Mouse (Mus musculus): ENCODE results near the gene Lrrc8e. TPM values are rescaled to one million over a fixed set of nuclear protein-coding genes. Genes with fewer than 3 reads are reported as not detected.
A peak's percentile ranks its signal among the peaks of the same experiment; 100 is the strongest.

The Lrrc8e gene
- polyA plus RNA-seq, 1 experiment from 2014 or later = 0.11 TPM

- H3K9me3 ChIP-seq (ENCODE audit: low read length) = no peaks in the 10 kb centered on the region
- TF ChIP-seq CTCF (IDR thresholded peaks at IDR 0.05; ENCODE audit: low read depth) (no peak), EP300 (IDR thresholded peaks at IDR 0.05; ENCODE audit: low read depth) (no peak)
- no peak overlapping the region for H3K27ac ChIP-seq (ENCODE audit: low read depth)
- ATAC-seq (no peak), DNase-seq (no peak)
- H3K27me3 ChIP-seq (ENCODE audit: insufficient read depth, low read length) = no peaks in the 10 kb centered on the region
- H3K9ac ChIP-seq (replicated peaks) = no peak overlapping the region
- H3K4me1 ChIP-seq (ENCODE audit: insufficient read depth) = peaks cover 4% of the 10 kb centered on the region
- H3K4me3 ChIP-seq (ENCODE audit: low read depth, low read length) = no peak overlapping the region
- H3K4me2 ChIP-seq (ENCODE audit: low read depth, low read length) = no peak overlapping the region
- WGBS (ENCODE audit: insufficient replicate concordance) = 92% methylated on average over 6 of the region's 6 CpGs
- H3K36me3 ChIP-seq (replicated peaks; ENCODE audit: insufficient read depth, low read length) = peaks cover 82% of the 10 kb centered on the region
These were observed 43.0 kb downstream of the Lrrc8e start for GRCm38 (mm10) chr8:4269609-4270008.

- H3K36me3 ChIP-seq (replicated peaks; ENCODE audit: insufficient read depth, low read length) = peaks cover 24% of the 10 kb centered on the region
- peak within 1 kb of the TSS; percentile 71 for H3K4me3 ChIP-seq (ENCODE audit: low read depth, low read length)
- H3K27me3 ChIP-seq (ENCODE audit: insufficient read depth, low read length) = no peaks in the 10 kb centered on the region
- no peaks in the 10 kb centered on the region for H3K9me3 ChIP-seq (ENCODE audit: low read length)
- H3K4me2 ChIP-seq (ENCODE audit: low read depth, low read length) = peak within 1 kb of the TSS; percentile 86
- DNase-seq = peak; percentile 95
- no peak for TF ChIP-seq EP300 (IDR thresholded peaks at IDR 0.05; ENCODE audit: low read depth)
- TF ChIP-seq CTCF (IDR thresholded peaks at IDR 0.05; ENCODE audit: low read depth) = no peak
- peak; percentile 98 for ATAC-seq
- H3K4me1 ChIP-seq (ENCODE audit: insufficient read depth) = peaks cover 14% of the 10 kb centered on the region
- H3K27ac ChIP-seq (ENCODE audit: low read depth) = peak within 1 kb of the TSS; percentile 73
- under 1% methylated on average over 39 of the region's 39 CpGs for WGBS (ENCODE audit: insufficient replicate concordance)
- H3K9ac ChIP-seq (replicated peaks) = peak within 1 kb of the TSS; percentile 75
These were observed 48.9 kb downstream of the Lrrc8e start, which contains the start of gene Timm44 for GRCm38 (mm10) chr8:4275275-4276110. Gene Timm44, minus strand, starts transcription at chr8:4275913.

GRCm38 (mm10) chr8:4276111-4276465 lies 49.5 kb downstream of the Lrrc8e start:
- Histone ChIP-seq H3K4me1 (ENCODE audit: insufficient read depth) (peaks cover 14% of the 10 kb centered on the region), H3K27ac (ENCODE audit: low read depth) (peak overlapping the region; percentile 73), H3K9ac (replicated peaks) (peak overlapping the region; percentile 75), H3K36me3 (replicated peaks; ENCODE audit: insufficient read depth, low read length) (peaks cover 21% of the 10 kb centered on the region), H3K4me2 (ENCODE audit: low read depth, low read length) (peak overlapping the region; percentile 86), H3K4me3 (ENCODE audit: low read depth, low read length) (peak overlapping the region; percentile 71), H3K9me3 (ENCODE audit: low read length) (no peaks in the 10 kb centered on the region), H3K27me3 (ENCODE audit: insufficient read depth, low read length) (no peaks in the 10 kb centered on the region)
- peak; percentile 55 for ATAC-seq
- TF ChIP-seq CTCF (IDR thresholded peaks at IDR 0.05; ENCODE audit: low read depth) (no peak), EP300 (IDR thresholded peaks at IDR 0.05; ENCODE audit: low read depth) (no peak)
- no peak for DNase-seq
- WGBS (ENCODE audit: insufficient replicate concordance) = 28% methylated on average over 9 of the region's 9 CpGs

Other genes with a start within 250 kb of the Lrrc8e start
- gene Cd209f, start 121.0 kb upstream of the Lrrc8e start, polyA plus RNA-seq (2015; fragmentation: Nextera tagmentation; extraction: Ambion mirVana) = 1.1 and 1.8 TPM in 2 replicates
- gene Cd209g, start 92.7 kb upstream of the Lrrc8e start, polyA plus RNA-seq (2015; fragmentation: Nextera tagmentation; extraction: Ambion mirVana) = 0.13 TPM in 1 of 2 replicates, not detected in the other
- gene Evi5l, start 60.3 kb upstream of the Lrrc8e start, polyA plus RNA-seq (2015; fragmentation: Nextera tagmentation; extraction: Ambion mirVana) = 2.8 and 3.8 TPM in 2 replicates
- gene Prr36, start 9.4 kb upstream of the Lrrc8e start, polyA plus RNA-seq (2015; fragmentation: Nextera tagmentation; extraction: Ambion mirVana) = 0.12 and 0.15 TPM in 2 replicates
- gene Map2k7, start 11.9 kb downstream of the Lrrc8e start, polyA plus RNA-seq (2015; fragmentation: Nextera tagmentation; extraction: Ambion mirVana) = 10.5 and 10.7 TPM in 2 replicates
- gene Gm49320, start 12.0 kb downstream of the Lrrc8e start, polyA plus RNA-seq (2015; fragmentation: Nextera tagmentation; extraction: Ambion mirVana) = 0.12 TPM in 1 of 2 replicates, not detected in the other
- 0.97 and 2.3 TPM in 2 replicates for gene Tgfbr3l, start 21.4 kb downstream of the Lrrc8e start, polyA plus RNA-seq (2015; fragmentation: Nextera tagmentation; extraction: Ambion mirVana)
- 12.6 and 13.7 TPM in 2 replicates for gene Snapc2, start 26.3 kb downstream of the Lrrc8e start, polyA plus RNA-seq (2015; fragmentation: Nextera tagmentation; extraction: Ambion mirVana)
- 1.6 and 2.0 TPM in 2 replicates for gene Ctxn1, start 32.4 kb downstream of the Lrrc8e start, polyA plus RNA-seq (2015; fragmentation: Nextera tagmentation; extraction: Ambion mirVana)
- 28.1 and 30.8 TPM in 2 replicates for gene Timm44, start 49.1 kb downstream of the Lrrc8e start, polyA plus RNA-seq (2015; fragmentation: Nextera tagmentation; extraction: Ambion mirVana)
- gene Ccl25, start 98.4 kb downstream of the Lrrc8e start, polyA plus RNA-seq (2015; fragmentation: Nextera tagmentation; extraction: Ambion mirVana) = 4.0 and 5.5 TPM in 2 replicates
- 57.6 and 59.6 TPM in 2 replicates for gene Elavl1, start 98.6 kb downstream of the Lrrc8e start, polyA plus RNA-seq (2015; fragmentation: Nextera tagmentation; extraction: Ambion mirVana)

Measured in liver, postnatal 0 days (tissue).